19 mouse cellular contexts compared by ENCODE assay signal in the genomic region with DNA sequence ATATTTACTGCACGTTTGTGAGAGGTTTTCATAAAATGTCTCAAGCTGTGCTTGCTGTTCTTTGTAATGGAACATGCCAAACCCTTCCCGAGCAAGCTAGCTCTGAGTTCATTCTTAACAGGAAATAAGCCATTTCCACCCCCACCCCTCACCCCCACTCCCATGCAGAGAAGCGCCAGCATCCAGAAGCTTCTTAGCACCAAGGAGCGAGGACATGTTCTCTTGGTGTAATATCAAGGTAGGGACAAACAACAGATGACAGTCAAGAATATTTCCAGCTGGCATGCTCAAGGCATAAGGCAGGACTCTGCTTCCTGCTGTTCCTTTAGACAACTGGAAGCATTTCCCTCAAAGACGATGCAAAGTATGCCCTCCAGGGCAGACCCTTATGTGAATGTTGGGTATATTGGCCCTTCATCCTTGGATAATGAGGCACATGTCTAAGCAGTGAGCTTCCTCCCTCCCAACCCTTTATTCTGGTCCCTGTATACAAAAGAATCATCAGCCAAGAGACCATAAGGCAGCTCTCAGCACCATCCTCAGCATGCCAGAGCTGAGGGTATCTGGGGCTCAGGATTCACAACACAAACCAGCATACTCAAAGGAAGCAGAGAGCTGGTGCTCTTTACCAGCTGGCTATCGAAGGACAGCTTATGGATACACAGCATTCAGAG.
DNase-seq lines count a peak whose midpoint lies in the region; ATAC-seq and TF ChIP-seq lines count a peak whose summit lies in the region.
"Had no signal": no experiment of that assay in that cellular context is flagged by ENCODE, and none has a peak within 500 bp of the region (broad histone marks: within the 10 kb centered on the region; RNA-seq: fewer than 3 reads in every experiment).

No protein-coding gene starts in this region.

- no peaks in the 10 kb centered on the region for H3K9me3 ChIP-seq in forebrain, embryonic 14.5 days (replicated peaks; ENCODE audit: control insufficient read depth, low read length)
- no peaks in the 10 kb centered on the region for H3K9me3 ChIP-seq in forebrain, embryonic 12.5 days
- no peaks in the 10 kb centered on the region for H3K9me3 ChIP-seq in lung, postnatal 0 days (ENCODE audit: low read length)
- no peaks in the 10 kb centered on the region for H3K9me3 ChIP-seq in embryonic facial prominence, embryonic 10.5 days
- H3K9me3 ChIP-seq: embryonic facial prominence, embryonic 15.5 days; intestine, embryonic 15.5 days; limb, embryonic 13.5 days; megakaryocyte, embryonic 14.5 days had no signal

- H3K9ac ChIP-seq in forebrain, embryonic 14.5 days (ENCODE audit: low read length), result no peak overlapping the region
- no peak overlapping the region for H3K9ac ChIP-seq in forebrain, embryonic 12.5 days
- no peak overlapping the region for H3K9ac ChIP-seq in lung, postnatal 0 days (replicated peaks; ENCODE audit: low read depth)
- H3K9ac ChIP-seq: embryonic facial prominence, embryonic 15.5 days; hindbrain, embryonic 14.5 days; intestine, embryonic 15.5 days; limb, embryonic 13.5 days; liver, embryonic 14.5 days had no signal

- TF ChIP-seq EP300 in lung, postnatal 0 days (IDR thresholded peaks at IDR 0.05), result peak; percentile 64; the same call in 1 of the 2 replicates

- no peak for TF ChIP-seq CTCF in lung, postnatal 0 days (IDR thresholded peaks at IDR 0.05)

- H3K4me1 ChIP-seq in forebrain, embryonic 14.5 days (ENCODE audit: control insufficient read depth, insufficient read depth, low read length), result no peaks in the 10 kb centered on the region
- H3K4me1 ChIP-seq in forebrain, embryonic 12.5 days, result no peaks in the 10 kb centered on the region
- no peaks in the 10 kb centered on the region for H3K4me1 ChIP-seq in lung, postnatal 0 days (ENCODE audit: insufficient read depth, low read depth, low read length)
- H3K4me1 ChIP-seq in embryonic facial prominence, embryonic 10.5 days, result no peaks in the 10 kb centered on the region
- H3K4me1 ChIP-seq: embryonic facial prominence, embryonic 15.5 days; intestine, embryonic 15.5 days; megakaryocyte, embryonic 14.5 days had no signal

- H3K27ac ChIP-seq in forebrain, embryonic 14.5 days (ENCODE audit: low read depth, low read length), result no peak overlapping the region
- no peak overlapping the region for H3K27ac ChIP-seq in forebrain, embryonic 12.5 days
- peak overlapping the region; percentile 65 for H3K27ac ChIP-seq in lung, postnatal 0 days (ENCODE audit: low read length)
- no peak overlapping the region for H3K27ac ChIP-seq in embryonic facial prominence, embryonic 10.5 days (replicated peaks)
- H3K27ac ChIP-seq: embryonic facial prominence, embryonic 15.5 days; hindbrain, embryonic 14.5 days; intestine, embryonic 15.5 days; left cerebral cortex, adult 2 months; limb, embryonic 13.5 days; liver, embryonic 14.5 days had no signal

- peak; percentile 32; the same call in 1 of the 2 replicates for ATAC-seq in forebrain, embryonic 14.5 days
- no peak for ATAC-seq in forebrain, embryonic 12.5 days (ENCODE audit: low FRiP score)
- peak; percentile 74 for ATAC-seq in lung, postnatal 0 days
- ATAC-seq: intestine, embryonic 15.5 days; midbrain, embryonic 16.5 days had no signal

- DNase-seq in forebrain, embryonic 14.5 days (ENCODE audit: low spot score), result peak; percentile 41
- DNase-seq in lung, postnatal 0 days (ENCODE audit: low spot score), result peak; percentile 26
- no peak for DNase-seq in lung, postnatal 4 days
- DNase-seq in cerebellum, postnatal 14 days, result peak; percentile 33 to 61
- DNase-seq in left cerebral cortex, adult 9 months (ENCODE audit: low spot score in 2 of 2), result no peak
- DNase-seq in embryonic facial prominence, embryonic 10.5 days (ENCODE audit: low spot score), result no peak
- DNase-seq in frontal cortex, postnatal 14 days (ENCODE audit: low spot score in 2 of 2), result no peak
- DNase-seq: adrenal gland, adult 8-10 months; gastrocnemius, postnatal 25 days; thymus, adult 18-20 months had no signal

- WGBS in forebrain, embryonic 14.5 days, result 69% methylated on average over 6 of the region's 6 CpGs
- WGBS in forebrain, embryonic 12.5 days, result 71% methylated on average over 6 of the region's 6 CpGs
- 56% methylated on average over 6 of the region's 6 CpGs for WGBS in lung, postnatal 0 days
- WGBS in embryonic facial prominence, embryonic 10.5 days, result 75% methylated on average over 6 of the region's 6 CpGs

- no peak overlapping the region for H3K4me2 ChIP-seq in forebrain, embryonic 14.5 days (ENCODE audit: low read length)
- H3K4me2 ChIP-seq in forebrain, embryonic 12.5 days, result no peak overlapping the region
- no peak overlapping the region for H3K4me2 ChIP-seq in lung, postnatal 0 days (replicated peaks; ENCODE audit: low read depth, low read length)
- H3K4me2 ChIP-seq: embryonic facial prominence, embryonic 15.5 days; hindbrain, embryonic 14.5 days; intestine, embryonic 15.5 days; limb, embryonic 13.5 days had no signal

- H3K4me3 ChIP-seq in forebrain, embryonic 14.5 days (ENCODE audit: low read depth, low read length), result no peak overlapping the region
- no peak overlapping the region for H3K4me3 ChIP-seq in forebrain, embryonic 12.5 days (replicated peaks)
- H3K4me3 ChIP-seq in lung, postnatal 0 days (ENCODE audit: low read depth, low read length), result no peak overlapping the region
- no peak overlapping the region for H3K4me3 ChIP-seq in embryonic facial prominence, embryonic 10.5 days
- H3K4me3 ChIP-seq: embryonic facial prominence, embryonic 15.5 days; intestine, embryonic 15.5 days; left cerebral cortex, adult 2 months; limb, embryonic 13.5 days; megakaryocyte, embryonic 14.5 days had no signal

- H3K27me3 ChIP-seq in forebrain, embryonic 14.5 days (replicated peaks; ENCODE audit: control insufficient read depth, insufficient read depth, low read length), result no peaks in the 10 kb centered on the region
- H3K27me3 ChIP-seq in forebrain, embryonic 12.5 days, result no peaks in the 10 kb centered on the region
- no peaks in the 10 kb centered on the region for H3K27me3 ChIP-seq in lung, postnatal 0 days (replicated peaks; ENCODE audit: insufficient read depth, low read length)
- no peaks in the 10 kb centered on the region for H3K27me3 ChIP-seq in embryonic facial prominence, embryonic 10.5 days (replicated peaks; ENCODE audit: low read depth, poor library complexity, severe bottlenecking)
- H3K27me3 ChIP-seq: embryonic facial prominence, embryonic 15.5 days; intestine, embryonic 15.5 days; limb, embryonic 13.5 days; megakaryocyte, embryonic 14.5 days had no signal

- no peaks in the 10 kb centered on the region for H3K36me3 ChIP-seq in forebrain, embryonic 14.5 days (ENCODE audit: control insufficient read depth, insufficient read depth, low read length)
- no peaks in the 10 kb centered on the region for H3K36me3 ChIP-seq in forebrain, embryonic 12.5 days (replicated peaks)
- H3K36me3 ChIP-seq in lung, postnatal 0 days (ENCODE audit: insufficient read depth, low read length), result no peaks in the 10 kb centered on the region
- no peaks in the 10 kb centered on the region for H3K36me3 ChIP-seq in embryonic facial prominence, embryonic 10.5 days (replicated peaks)
- H3K36me3 ChIP-seq: embryonic facial prominence, embryonic 15.5 days; intestine, embryonic 15.5 days; limb, embryonic 13.5 days had no signal

Comparison
In these comparisons a context has a peak if more than half of its experiments do, and no peak if none do; other contexts are left out.
1. DNase-seq: peak in forebrain, embryonic 14.5 days (single experiment), lung, postnatal 0 days (single experiment) and cerebellum, postnatal 14 days (2 of 2); none in lung, postnatal 4 days (0 of 2), left cerebral cortex, adult 9 months (0 of 2), embryonic facial prominence, embryonic 10.5 days (single experiment) and frontal cortex, postnatal 14 days (0 of 2).